Mouse (Mus musculus): ENCODE measurements around the gene Gm44511. TPM values are rescaled to one million over a fixed set of nuclear protein-coding genes. Genes with fewer than 3 reads are reported as not detected.
"Not testable (repeated sequence)": the region's sequence is repeated elsewhere in the genome, so short reads cannot be mapped to it uniquely, and the experiment has no call there.

Gm44511 gene
- polyA plus RNA-seq, 1 experiment from 2014 or later, result not detected

DNA sequence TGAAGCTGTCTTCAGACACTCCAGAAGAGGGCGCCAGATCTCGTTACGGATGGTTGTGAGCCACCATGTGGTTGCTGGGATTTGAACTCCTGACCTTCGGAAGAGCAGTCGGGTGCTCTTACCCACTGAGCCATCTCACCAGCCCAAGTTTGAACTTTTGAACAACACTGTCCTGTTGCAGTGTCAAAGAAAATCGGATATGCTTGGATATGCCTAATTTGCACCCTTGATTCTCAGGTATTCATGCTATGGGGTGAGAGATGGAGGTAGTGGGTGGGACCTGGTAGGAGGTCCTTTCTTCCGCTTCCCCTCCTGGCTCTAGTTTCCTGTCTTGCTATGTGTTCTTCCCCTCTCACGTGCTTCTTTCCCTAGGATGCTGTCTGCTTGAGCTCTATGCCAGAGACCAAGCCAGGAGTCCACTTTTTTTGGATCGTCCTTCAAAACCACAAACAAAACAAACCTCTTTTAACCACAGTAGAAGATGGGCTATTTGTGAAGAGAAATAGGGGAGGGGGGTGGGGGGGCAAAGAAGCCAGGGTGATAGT is 20.0 kb upstream of the Gm44511 start:
- H3K27ac ChIP-seq, result no peak overlapping the region
- H3K9me3 ChIP-seq, result no peaks in the 10 kb centered on the region
- peaks cover 14% of the 10 kb centered on the region for H3K4me1 ChIP-seq
- WGBS, result 57% methylated on average over 8 of the region's 9 CpGs
- H3K27me3 ChIP-seq (ENCODE audit: insufficient read depth, poor library complexity, severe bottlenecking), result no peaks in the 10 kb centered on the region
- no peak for DNase-seq (ENCODE audit: low spot score)
- no peak overlapping the region for H3K4me3 ChIP-seq
- H3K36me3 ChIP-seq, result no peaks in the 10 kb centered on the region

GRCm38 (mm10) chr6:128845319-128845979 is 19.3 kb upstream of the Gm44511 start:
- H3K27me3 ChIP-seq (ENCODE audit: insufficient read depth, poor library complexity, severe bottlenecking), result no peaks in the 10 kb centered on the region
- no peaks in the 10 kb centered on the region for H3K36me3 ChIP-seq
- peak; percentile 92 for DNase-seq (ENCODE audit: low spot score)
- 0 out of 2 replicates have a peak overlapping the region, but pooled peaks have one; percentile 31 for H3K4me3 ChIP-seq
- no peak overlapping the region for H3K27ac ChIP-seq
- H3K9me3 ChIP-seq, result no peaks in the 10 kb centered on the region
- H3K4me1 ChIP-seq, result peaks cover 14% of the 10 kb centered on the region
- WGBS, result 29% methylated on average over 7 of the region's 7 CpGs

DNA sequence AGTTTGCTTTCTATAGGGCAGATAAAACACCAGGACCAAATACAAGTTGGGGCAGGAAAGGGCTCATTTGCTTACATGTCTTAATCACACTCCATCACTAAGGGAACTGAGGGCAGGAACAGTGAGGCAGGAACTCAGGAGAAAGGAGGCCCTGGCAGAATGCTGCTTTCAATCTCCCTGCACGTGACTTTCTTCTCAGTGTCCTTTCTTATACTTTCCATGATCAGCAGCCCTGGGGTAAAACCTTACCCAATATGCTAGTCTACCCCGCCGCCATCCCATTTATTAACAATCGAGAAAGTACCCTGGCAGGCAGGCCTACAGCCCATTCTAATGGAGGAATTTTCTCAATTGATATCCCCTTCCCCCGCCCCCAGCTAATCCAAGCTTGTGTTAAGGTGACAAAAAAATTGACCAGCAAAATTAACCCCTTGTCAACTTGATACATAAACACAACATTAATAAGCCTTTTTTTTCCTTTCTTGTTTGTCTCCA is 18.5 kb upstream of the Gm44511 start:
- 89% methylated on average over 5 of the region's 5 CpGs for WGBS
- Histone ChIP-seq H3K9me3 (no peaks in the 10 kb centered on the region), H3K4me3 (no peak overlapping the region)

DNA sequence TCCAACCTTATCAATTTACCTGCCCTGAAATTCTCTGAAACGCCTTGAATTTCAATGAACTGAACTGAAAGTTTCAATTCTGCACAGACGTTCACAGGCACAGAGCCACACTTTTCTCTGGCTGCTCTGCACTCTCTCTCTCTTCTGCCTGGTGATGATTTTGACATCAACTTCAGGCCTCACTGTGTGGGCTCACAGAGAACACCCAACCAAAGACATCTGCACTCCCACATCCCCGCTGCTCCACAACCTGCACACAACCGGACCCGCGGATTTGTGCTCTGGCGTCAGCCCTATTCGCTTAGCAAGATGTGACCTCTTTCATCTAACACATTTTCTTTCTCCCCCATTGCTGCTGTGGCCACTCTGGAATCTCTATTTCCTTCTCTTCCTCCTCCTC is 18.0 kb upstream of the Gm44511 start:
- Histone ChIP-seq H3K9me3 (no peaks in the 10 kb centered on the region), H3K27ac (no peak overlapping the region), H3K27me3 (ENCODE audit: insufficient read depth, poor library complexity, severe bottlenecking) (no peaks in the 10 kb centered on the region), H3K4me3 (peak overlapping the region; percentile 85), H3K36me3 (no peaks in the 10 kb centered on the region), H3K4me1 (peaks cover 17% of the 10 kb centered on the region)
- WGBS, result 37% methylated on average over 8 of the region's 8 CpGs
- no peak for DNase-seq (ENCODE audit: low spot score)

More for the DNA sequence above, 18.5 kb upstream of the Gm44511 start:
- Histone ChIP-seq H3K27me3 (ENCODE audit: insufficient read depth, poor library complexity, severe bottlenecking) (no peaks in the 10 kb centered on the region), H3K36me3 (no peaks in the 10 kb centered on the region), H3K27ac (no peak overlapping the region), H3K4me1 (peaks cover 15% of the 10 kb centered on the region)
- no peak for DNase-seq (ENCODE audit: low spot score)

DNA sequence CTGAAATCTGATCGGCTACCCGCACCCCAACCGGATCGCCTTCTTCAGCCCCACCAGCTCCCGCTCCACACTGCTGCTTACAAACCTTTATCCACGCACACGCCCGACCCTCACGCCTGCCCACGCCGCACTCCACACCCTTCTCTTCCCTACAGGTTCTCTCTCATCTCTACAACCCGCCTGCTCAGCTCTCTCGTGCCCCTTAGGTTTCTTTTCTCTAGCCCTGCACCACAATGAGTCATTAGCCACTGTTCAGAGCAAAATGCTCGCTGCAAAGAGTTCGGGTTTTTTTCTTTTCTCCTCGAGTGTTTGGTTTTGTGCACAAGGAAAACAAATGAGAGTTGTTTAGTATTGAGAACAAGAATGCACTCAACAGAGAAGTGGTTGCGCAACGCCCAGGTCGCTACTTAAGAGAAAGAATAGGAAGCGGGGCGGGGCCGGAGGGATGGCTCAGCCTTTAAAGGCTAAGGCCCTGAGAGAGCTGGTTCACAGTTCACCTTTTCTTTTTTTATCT is 17.4 kb upstream of the Gm44511 start:
- WGBS, result under 1% methylated on average over 22 of the region's 22 CpGs
- H3K27me3 ChIP-seq (ENCODE audit: insufficient read depth, poor library complexity, severe bottlenecking), result no peaks in the 10 kb centered on the region
- peak overlapping the region; percentile 90 for H3K27ac ChIP-seq
- peaks cover 17% of the 10 kb centered on the region for H3K4me1 ChIP-seq
- peak overlapping the region; percentile 85 for H3K4me3 ChIP-seq
- H3K36me3 ChIP-seq, result no peaks in the 10 kb centered on the region
- no peaks in the 10 kb centered on the region for H3K9me3 ChIP-seq
- DNase-seq (ENCODE audit: low spot score), result peak; percentile 79

- Histone ChIP-seq H3K27me3 (ENCODE audit: insufficient read depth, poor library complexity, severe bottlenecking) (no peaks in the 10 kb centered on the region), H3K4me1 (peaks cover 17% of the 10 kb centered on the region), H3K9me3 (no peaks in the 10 kb centered on the region), H3K4me3 (peak overlapping the region; percentile 85), H3K36me3 (no peaks in the 10 kb centered on the region), H3K27ac (peak overlapping the region; percentile 90)
- under 1% methylated on average over 44 of the region's 44 CpGs for WGBS
- DNase-seq (ENCODE audit: low spot score), result peak; percentile 95
Measured at GRCm38 (mm10) chr6:128842945-128843478, 16.9 kb upstream of the Gm44511 start.

GRCm38 (mm10) chr6:128842356-128842944 is 16.3 kb upstream of the Gm44511 start:
- Histone ChIP-seq H3K36me3 (no peaks in the 10 kb centered on the region), H3K27ac (peak overlapping the region; percentile 90), H3K9me3 (no peaks in the 10 kb centered on the region), H3K4me1 (peaks cover 18% of the 10 kb centered on the region), H3K27me3 (ENCODE audit: insufficient read depth, poor library complexity, severe bottlenecking) (no peaks in the 10 kb centered on the region), H3K4me3 (peak overlapping the region; percentile 85)
- under 1% methylated on average over 20 of the region's 20 CpGs for WGBS
- no peak for DNase-seq (ENCODE audit: low spot score)

DNA sequence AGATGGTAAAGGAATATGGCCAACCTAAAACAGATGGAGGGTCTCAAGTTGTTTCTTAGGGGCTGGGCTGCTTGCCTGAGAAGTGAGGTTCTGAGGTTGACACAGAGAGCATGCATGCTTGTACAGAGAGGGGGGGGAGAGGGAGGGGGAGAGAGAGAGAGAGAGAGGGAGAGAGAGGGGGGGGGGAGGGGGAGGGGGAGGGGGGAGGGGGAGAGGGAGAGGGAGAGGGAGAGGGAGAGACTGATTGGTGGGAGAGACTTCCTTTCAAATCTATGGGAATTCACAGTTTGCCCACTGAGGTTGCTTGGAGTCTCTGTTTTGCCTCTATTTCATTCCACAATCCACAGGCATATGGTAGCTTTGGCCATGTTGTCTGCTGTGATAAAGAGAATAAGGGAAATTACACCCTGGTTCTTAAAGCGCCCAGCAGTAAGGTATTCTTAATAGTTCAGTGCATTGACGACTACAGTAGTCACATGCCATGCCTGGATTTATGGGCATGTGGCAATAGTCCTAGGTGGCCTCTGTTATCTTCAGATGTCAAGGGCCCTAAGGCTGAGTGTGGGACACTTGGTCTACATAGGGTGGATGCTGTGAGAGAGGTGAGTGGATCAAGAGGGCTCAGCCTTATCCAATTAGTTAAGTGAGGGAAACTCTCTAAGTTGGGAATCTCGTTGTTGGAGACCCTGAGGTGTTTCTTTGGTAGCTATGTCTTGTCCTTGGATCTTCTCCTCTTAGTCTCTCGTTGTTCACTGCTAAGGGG is 15.4 kb upstream of the Gm44511 start:
- Histone ChIP-seq H3K27me3 (ENCODE audit: insufficient read depth, poor library complexity, severe bottlenecking) (no peaks in the 10 kb centered on the region), H3K4me1 (peaks cover 24% of the 10 kb centered on the region), H3K27ac (no peak overlapping the region), H3K9me3 (no peaks in the 10 kb centered on the region), H3K36me3 (no peaks in the 10 kb centered on the region), H3K4me3 (peak overlapping the region; percentile 85)
- DNase-seq (ENCODE audit: low spot score), result no peak
- WGBS, result 40% methylated on average over 4 of the region's 4 CpGs

GRCm38 (mm10) chr6:128840669-128841068 is 14.6 kb upstream of the Gm44511 start:
- H3K36me3 ChIP-seq; H3K27me3 ChIP-seq (ENCODE audit: insufficient read depth, poor library complexity, severe bottlenecking); H3K27ac ChIP-seq; H3K4me3 ChIP-seq; DNase-seq (ENCODE audit: low spot score); H3K9me3 ChIP-seq: not testable (repeated sequence)
- peaks cover 24% of the 10 kb centered on the region for H3K4me1 ChIP-seq
- WGBS, result 85% methylated on average over 3 of the region's 3 CpGs

GRCm38 (mm10) chr6:128839921-128840320 is 13.8 kb upstream of the Gm44511 start:
- 63% methylated on average over 7 of the region's 7 CpGs for WGBS
- Histone ChIP-seq H3K27me3 (ENCODE audit: insufficient read depth, poor library complexity, severe bottlenecking) (no peaks in the 10 kb centered on the region), H3K36me3 (no peaks in the 10 kb centered on the region), H3K4me3 (peak overlapping the region; percentile 70; the same call in 1 of the 2 replicates), H3K4me1 (peaks cover 24% of the 10 kb centered on the region), H3K27ac (no peak overlapping the region), H3K9me3 (no peaks in the 10 kb centered on the region)
- no peak for DNase-seq (ENCODE audit: low spot score)

DNA sequence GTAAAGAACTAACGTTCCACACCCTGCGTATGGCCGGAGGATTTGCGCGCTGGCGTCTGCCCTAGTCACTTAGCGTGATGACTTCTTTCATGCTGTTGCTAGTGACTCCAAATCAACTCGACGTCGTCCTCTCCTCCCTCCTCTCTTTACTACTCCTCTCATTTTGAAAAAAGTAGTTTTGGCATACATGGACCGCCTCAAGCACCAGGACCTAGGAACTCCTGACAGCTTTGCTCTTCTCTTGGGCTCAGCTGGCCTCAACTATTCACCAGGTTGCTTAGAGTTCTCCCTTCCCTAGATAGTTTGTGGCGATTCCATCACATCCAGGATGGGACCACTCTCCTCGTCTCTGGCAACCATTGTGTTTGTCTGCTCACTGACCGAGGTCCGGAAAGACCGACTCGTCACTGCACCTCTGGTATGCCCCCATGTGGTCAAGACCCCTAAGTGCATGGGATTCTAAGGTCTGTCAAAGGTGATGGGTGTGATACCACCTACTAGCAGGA is 13.2 kb upstream of the Gm44511 start:
- peaks cover 22% of the 10 kb centered on the region for H3K4me1 ChIP-seq
- H3K9me3 ChIP-seq, result no peaks in the 10 kb centered on the region
- H3K27ac ChIP-seq, result peak overlapping the region; percentile 83
- H3K4me3 ChIP-seq, result peak overlapping the region; percentile 70
- WGBS, result under 1% methylated on average over 17 of the region's 17 CpGs
- peak; percentile 95 for DNase-seq (ENCODE audit: low spot score)
- H3K36me3 ChIP-seq, result no peaks in the 10 kb centered on the region
- H3K27me3 ChIP-seq (ENCODE audit: insufficient read depth, poor library complexity, severe bottlenecking), result no peaks in the 10 kb centered on the region
